Mouse (Mus musculus): ENCODE measurements at regions not wholly inside any gene's neighbourhood (a gene's known extent, or its start where the extent isn't known, plus 50 kb on each side); places are given as distances from the start of the nearest gene placed in this dataset.

DNA sequence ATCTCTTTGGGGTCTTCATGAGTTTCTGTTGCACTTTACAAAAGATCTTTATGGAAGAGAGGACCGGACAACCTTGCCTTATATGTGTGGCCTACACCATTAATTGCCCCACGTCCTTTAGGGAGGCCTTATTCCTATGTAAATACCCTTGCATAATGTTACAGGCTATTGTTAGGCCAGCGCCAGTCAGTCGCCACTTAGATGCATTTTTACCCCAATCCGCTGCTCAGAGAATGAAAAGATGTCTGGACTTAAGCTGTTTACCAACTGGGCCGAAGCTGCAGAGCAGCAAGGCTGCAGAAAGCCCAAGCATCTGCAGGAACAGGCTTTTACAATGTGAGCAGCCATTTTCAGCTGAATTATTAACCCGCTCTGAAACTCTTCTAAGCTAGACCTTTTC lies 79.5 kb upstream of the Otx2 start:
- no peak for DNase-seq

GRCm38 (mm10) chr14:48752579-48752905 lies 78.9 kb upstream of the Otx2 start:
- DNase-seq: no peak

DNA sequence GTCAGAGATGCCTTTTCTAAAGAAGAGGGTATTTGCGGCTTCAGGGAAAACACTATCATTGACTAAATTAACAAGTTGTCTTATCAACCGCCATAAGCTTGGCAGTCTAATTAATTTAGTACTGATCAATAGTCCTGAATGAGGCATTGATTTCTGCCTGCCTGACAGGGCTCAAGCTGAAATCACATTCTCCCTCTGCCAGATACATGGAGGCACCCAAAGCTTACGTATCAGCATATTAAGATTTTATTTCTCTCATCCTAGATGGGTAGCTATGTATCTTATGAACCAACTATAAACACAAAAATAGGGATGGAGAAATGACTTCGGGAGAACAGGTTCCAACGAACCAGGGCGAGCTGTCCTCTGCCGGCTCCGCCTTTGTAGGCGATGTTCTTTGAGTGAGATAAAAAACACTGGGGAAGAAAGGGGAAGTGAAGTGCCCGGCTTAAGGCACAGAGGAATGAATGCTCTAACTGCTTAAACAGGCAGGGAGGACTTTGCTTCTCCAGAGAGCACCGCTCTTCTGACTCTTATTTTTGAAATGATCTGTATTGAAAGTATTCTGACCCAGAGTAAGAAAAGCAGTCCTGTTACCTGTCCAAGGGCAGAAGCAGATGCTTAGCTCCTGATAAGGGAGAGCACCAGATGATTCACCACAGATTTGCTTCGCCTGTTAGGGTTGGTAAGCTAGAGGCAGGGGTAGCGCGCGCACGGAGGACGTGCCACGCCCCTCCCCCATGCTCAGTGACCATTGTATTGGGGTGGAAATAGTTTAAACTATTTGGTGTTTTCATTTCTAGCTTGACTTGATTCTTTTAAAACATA lies 78.3 kb upstream of the Otx2 start:
- DNase-seq: no peak

GRCm38 (mm10) chr14:48750994-48751393 lies 77.4 kb upstream of the Otx2 start:
- no peak for DNase-seq

GRCm38 (mm10) chr14:48748976-48749375 lies 75.4 kb upstream of the Otx2 start:
- no peak for DNase-seq

DNA sequence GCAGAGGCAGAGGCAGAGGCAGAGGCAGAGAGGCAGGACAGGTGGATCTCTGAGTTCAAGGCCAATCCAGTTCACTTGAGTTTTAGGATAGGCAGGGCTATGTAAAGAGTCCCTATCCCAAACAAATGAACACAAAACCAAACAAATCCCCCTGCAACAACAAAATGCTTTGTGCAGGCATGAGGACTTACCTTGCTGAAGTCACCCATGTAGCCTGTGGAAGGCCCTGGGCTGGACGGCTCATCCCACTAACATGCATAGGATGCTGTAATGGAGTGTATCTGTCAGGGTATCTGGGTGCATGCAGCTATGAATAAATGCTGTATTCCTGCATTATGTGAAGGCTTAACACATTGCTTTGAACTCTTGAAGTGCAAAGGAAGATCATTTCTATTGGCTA lies 74.3 kb upstream of the Otx2 start:
- no peak for DNase-seq

GRCm38 (mm10) chr14:48740942-48741602 lies 67.5 kb upstream of the Otx2 start:
- no peak for DNase-seq

GRCm38 (mm10) chr14:48739121-48739520 lies 65.5 kb upstream of the Otx2 start:
- no peak for DNase-seq

GRCm38 (mm10) chr14:48738641-48739040 lies 65.0 kb upstream of the Otx2 start:
- DNase-seq: no peak

- no peak for DNase-seq
Observed at GRCm38 (mm10) chr14:48738213-48738612, 64.6 kb upstream of the Otx2 start.

DNA sequence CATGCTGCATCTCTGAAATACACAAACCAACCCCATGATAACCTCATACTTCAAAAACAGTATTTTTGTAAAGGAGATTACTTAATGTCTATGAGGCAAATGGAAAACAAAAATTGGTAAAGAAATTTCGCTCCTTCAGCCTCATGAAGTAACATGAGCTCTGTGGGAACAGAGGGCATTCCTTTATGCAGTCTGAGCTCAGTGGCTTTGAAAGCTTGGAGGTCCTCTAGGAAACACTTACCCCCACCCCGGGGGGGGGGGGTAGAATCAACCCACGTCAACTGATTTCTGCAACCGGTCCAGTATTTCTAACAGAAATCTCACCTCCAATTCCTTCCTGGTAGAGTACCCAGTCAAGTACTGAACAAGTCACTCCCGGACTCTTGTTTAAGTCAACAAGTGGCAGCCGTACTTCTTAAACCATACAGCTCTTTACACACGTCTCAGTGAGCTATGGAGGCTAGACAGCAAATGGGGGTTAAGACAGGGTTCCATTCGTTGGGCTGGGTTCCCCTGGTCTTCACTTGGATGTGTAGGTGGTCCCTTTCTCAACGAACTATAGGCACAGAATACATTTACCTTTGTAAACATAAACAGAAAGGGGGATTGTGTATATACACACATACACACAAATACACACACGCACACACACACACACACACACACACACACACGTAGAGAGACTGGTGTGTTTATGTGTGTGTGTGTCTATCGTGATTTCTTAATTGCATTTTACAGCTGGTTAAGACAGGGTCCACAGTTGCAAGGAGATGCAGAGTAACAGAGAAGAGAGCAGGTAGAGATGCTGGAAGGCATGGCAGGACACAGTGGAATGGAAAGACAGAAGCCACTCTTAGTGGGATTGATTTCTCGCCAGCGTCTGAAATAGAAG lies 63.6 kb upstream of the Otx2 start:
- no peak for DNase-seq

GRCm38 (mm10) chr14:48736211-48736610 lies 62.6 kb upstream of the Otx2 start:
- no peak for DNase-seq

GRCm38 (mm10) chr14:48729996-48730395 lies 56.4 kb upstream of the Otx2 start:
- DNase-seq: no peak

Measured in kidney, postnatal 25 days (tissue).